Mouse (Mus musculus) E14TG2a.4 (cell line): ENCODE results near the gene Dap.

ENCODE experiments used
- H3K27me3 ChIP-seq: 2 replicates; pipeline ENCODE4 v1.6.1; 2014; ENCODE audit warnings: low read length, control low read depth; ENCODE audit not compliant: insufficient read depth
- H3K36me3 ChIP-seq: 2 replicates; pipeline ENCODE4 v1.6.1; 2014; ENCODE audit warnings: low read length, control low read depth; ENCODE audit not compliant: insufficient read depth
- H3K4me1 ChIP-seq: replicated peaks from 2 replicates; pipeline ENCODE4 v1.6.1; 2014; ENCODE audit warnings: low read depth, low read length, control low read depth
- H3K4me3 ChIP-seq: replicated peaks from 2 replicates; pipeline ENCODE4 v1.5.1; 2014; ENCODE audit warnings: mild to moderate bottlenecking, low read length
- H3K9me3 ChIP-seq: 2 replicates; pipeline ENCODE4 v1.6.1; 2014; ENCODE audit warnings: low read length, control low read depth
- CTCF ChIP-seq: conservative IDR thresholded peaks from 2 replicates; pipeline ENCODE4 v1.5.1; 2014; ENCODE audit warnings: low read length
- NANOG ChIP-seq: IDR thresholded peaks from 2 replicates; pipeline ENCODE4 v1.6.1; 2014; ENCODE audit warnings: borderline replicate concordance, low read length, mixed read lengths
- POU5F1 ChIP-seq: IDR thresholded peaks from 2 replicates; pipeline ENCODE4 v1.6.1; 2014; ENCODE audit warnings: low read length, borderline replicate concordance

The Dap gene

GRCm38 (mm10) chr15:31211910-31212309 lies 12.2 kb upstream of the Dap start:
- no peak for TF ChIP-seq CTCF
- TF ChIP-seq NANOG, result no peak
- TF ChIP-seq POU5F1, result no peak
- H3K4me3 ChIP-seq, result no peak overlapping the region
- H3K27me3 ChIP-seq, result no peaks in the 10 kb centered on the region
- H3K36me3 ChIP-seq, result no peaks in the 10 kb centered on the region
- H3K9me3 ChIP-seq, result no peaks in the 10 kb centered on the region
- no peaks in the 10 kb centered on the region for H3K4me1 ChIP-seq

- Histone ChIP-seq H3K4me1 (no peaks in the 10 kb centered on the region), H3K27me3 (no peaks in the 10 kb centered on the region), H3K4me3 (no peak overlapping the region), H3K36me3 (no peaks in the 10 kb centered on the region), H3K9me3 (no peaks in the 10 kb centered on the region)
- TF ChIP-seq POU5F1 (no peak), NANOG (no peak), CTCF (no peak)
These were observed 10.4 kb upstream of the Dap start for GRCm38 (mm10) chr15:31213619-31214270.

GRCm38 (mm10) chr15:31222216-31222615 lies 1.9 kb upstream of the Dap start:
- TF ChIP-seq POU5F1 (no peak), CTCF (no peak), NANOG (no peak)

GRCm38 (mm10) chr15:31223596-31224134 lies 449 bp upstream of the Dap start:
- no peak for TF ChIP-seq POU5F1
- no peak for TF ChIP-seq NANOG
- TF ChIP-seq CTCF, result no peak
- Histone ChIP-seq H3K36me3 (no peaks in the 10 kb centered on the region), H3K9me3 (no peaks in the 10 kb centered on the region), H3K4me1 (peaks cover 13% of the 10 kb centered on the region), H3K27me3 (peaks cover 25% of the 10 kb centered on the region), H3K4me3 (peak overlapping the region; percentile 92)

More at GRCm38 (mm10) chr15:31222216-31222615, 1.9 kb upstream of the Dap start:
- Histone ChIP-seq H3K27me3 (peaks cover 25% of the 10 kb centered on the region), H3K9me3 (no peaks in the 10 kb centered on the region), H3K4me3 (no peak overlapping the region), H3K36me3 (no peaks in the 10 kb centered on the region), H3K4me1 (peaks cover 13% of the 10 kb centered on the region)

GRCm38 (mm10) chr15:31224806-31225642 lies 910 bp downstream of the Dap start:
- H3K4me3 ChIP-seq, result peak overlapping the region; percentile 92
- no peaks in the 10 kb centered on the region for H3K36me3 ChIP-seq
- H3K9me3 ChIP-seq, result no peaks in the 10 kb centered on the region
- H3K27me3 ChIP-seq, result peaks cover 20% of the 10 kb centered on the region
- H3K4me1 ChIP-seq, result peaks cover 13% of the 10 kb centered on the region
- TF ChIP-seq CTCF (no peak), POU5F1 (no peak), NANOG (no peak)

GRCm38 (mm10) chr15:31225643-31226325 lies 1.7 kb downstream of the Dap start:
- Histone ChIP-seq H3K9me3 (peaks cover 6% of the 10 kb centered on the region; the same call in 1 of the 2 replicates), H3K4me3 (no peak overlapping the region), H3K4me1 (peaks cover 13% of the 10 kb centered on the region), H3K27me3 (peaks cover 20% of the 10 kb centered on the region), H3K36me3 (no peaks in the 10 kb centered on the region)
- TF ChIP-seq CTCF (no peak), NANOG (no peak), POU5F1 (no peak)

GRCm38 (mm10) chr15:31226464-31226863 lies 2.4 kb downstream of the Dap start:
- peaks cover 13% of the 10 kb centered on the region for H3K4me1 ChIP-seq
- no peak for TF ChIP-seq CTCF
- TF ChIP-seq NANOG, result no peak
- TF ChIP-seq POU5F1, result no peak
- peaks cover 11% of the 10 kb centered on the region; the same call in 1 of the 2 replicates for H3K9me3 ChIP-seq
- H3K4me3 ChIP-seq, result no peak overlapping the region
- H3K27me3 ChIP-seq, result peaks cover 20% of the 10 kb centered on the region
- no peaks in the 10 kb centered on the region for H3K36me3 ChIP-seq

GRCm38 (mm10) chr15:31227793-31228192 lies 3.7 kb downstream of the Dap start:
- Histone ChIP-seq H3K27me3 (peaks cover 19% of the 10 kb centered on the region), H3K9me3 (peaks cover 11% of the 10 kb centered on the region; the same call in 1 of the 2 replicates), H3K4me3 (no peak overlapping the region), H3K4me1 (peaks cover 13% of the 10 kb centered on the region), H3K36me3 (no peaks in the 10 kb centered on the region)
- TF ChIP-seq NANOG (no peak), CTCF (no peak), POU5F1 (no peak)
